Mouse (Mus musculus) MEL (cell line): ENCODE measurements at regions not wholly inside any gene's neighbourhood (a gene's known extent, or its start where the extent isn't known, plus 50 kb on each side); places are given as distances from the start of the nearest gene placed in this dataset.
"Not testable (repeated sequence)": the region's sequence is repeated elsewhere in the genome, so short reads cannot be mapped to it uniquely, and the experiment has no call there.

Experiments
- DNase-seq: peaks from one replicate; pipeline ENCODE4 v3.0.0; 2011; ENCODE audit warnings: low read depth, low spot score
- H3K27ac ChIP-seq: 2 replicates; pipeline ENCODE4 v1.5.1; 2012; ENCODE audit warnings: low read depth, mild to moderate bottlenecking, control low read depth, low read length, moderate library complexity; ENCODE audit not compliant: control insufficient read depth
- H3K27me3 ChIP-seq, 2 experiments: fragments of 150-350 bp in 1 of 2; sonication (generic) in 1 of 2; 2 replicates each; pipeline ENCODE4 v1.6.1; 2012; ENCODE audit warnings: low read length in 2 of 2, mild to moderate bottlenecking in 2 of 2, improper control_type of control experiment in 1 of 2, moderate library complexity in 1 of 2; ENCODE audit not compliant: insufficient read depth in 2 of 2, control insufficient read depth in 1 of 2
- H3K36me3 ChIP-seq, 2 experiments: 2 replicates each; pipeline ENCODE4 v1.6.1; 2012 to 2014; ENCODE audit warnings: low read length in 2 of 2, improper control_type of control experiment in 1 of 2, inconsistent platforms in 1 of 2, mild to moderate bottlenecking in 1 of 2; ENCODE audit not compliant: insufficient read depth in 2 of 2, control insufficient read depth in 1 of 2
- H3K4me1 ChIP-seq, 2 experiments: fragments of 150-350 bp in 1 of 2; sonication (generic) in 1 of 2; 2 replicates each; pipeline ENCODE4 v1.6.1; 2012; ENCODE audit warnings: low read length in 2 of 2, improper control_type of control experiment in 1 of 2, mild to moderate bottlenecking in 1 of 2; ENCODE audit not compliant: insufficient read depth in 2 of 2, control insufficient read depth in 1 of 2
- H3K4me3 ChIP-seq, 2 experiments: fragments of 150-350 bp in 1 of 2; sonication (generic) in 1 of 2; 2 replicates each; pipeline ENCODE4 v1.5.1; 2012; ENCODE audit warnings: low read depth in 2 of 2, low read length in 2 of 2, mild to moderate bottlenecking in 2 of 2, moderate library complexity in 2 of 2, control low read depth in 1 of 2, improper control_type of control experiment in 1 of 2; ENCODE audit not compliant: control insufficient read depth in 1 of 2, insufficient read depth in 1 of 2
- H3K79me2 ChIP-seq: 2 replicates; pipeline ENCODE4 v1.6.1; 2012; ENCODE audit warnings: mild to moderate bottlenecking, low read length, moderate library complexity; ENCODE audit not compliant: control insufficient read depth, poor library complexity, insufficient read depth
- H3K9ac ChIP-seq: 2 replicates; pipeline ENCODE4 v1.6.1; 2012; ENCODE audit warnings: low read depth, mild to moderate bottlenecking, control low read depth, low read length, moderate library complexity; ENCODE audit not compliant: control insufficient read depth, poor library complexity, severe bottlenecking
- H3K9me3 ChIP-seq: fragments of 150-350 bp; sonication (generic); replicated peaks from 2 replicates; pipeline ENCODE4 v1.6.1; 2012; ENCODE audit warnings: mild to moderate bottlenecking, low read length, improper control_type of control experiment, moderate library complexity; ENCODE audit not compliant: insufficient read depth
- CHD1 ChIP-seq: IDR thresholded peaks from 2 replicates; pipeline ENCODE4 v1.6.1; 2012; ENCODE audit warnings: low read depth, mild to moderate bottlenecking, inconsistent platforms, low read length, improper control_type of control experiment
- CTCF ChIP-seq, 3 experiments: IDR thresholded peaks in 2 of 3; conservative IDR thresholded peaks in 1 of 3; 2 replicates each; pipeline ENCODE4 v1.5.1; 2011 to 2012; ENCODE audit warnings: low read length in 3 of 3, low read depth in 2 of 3, mild to moderate bottlenecking in 2 of 3, improper control_type of control experiment in 1 of 3, inconsistent platforms in 1 of 3, mixed read lengths in 1 of 3, moderate library complexity in 1 of 3; ENCODE audit not compliant: control insufficient read depth in 1 of 3, insufficient read depth in 1 of 3, poor library complexity in 1 of 3, severe bottlenecking in 1 of 3
- EP300 ChIP-seq, 2 experiments: IDR thresholded peaks; 2 replicates each; pipeline ENCODE4 v1.6.1; 2011; ENCODE audit warnings: improper control_type of control experiment in 2 of 2, low read length in 2 of 2, low read depth in 1 of 2, mild to moderate bottlenecking in 1 of 2
- ETS1 ChIP-seq: IDR thresholded peaks from 2 replicates; pipeline ENCODE4 v1.6.1; 2012; ENCODE audit warnings: low read depth, mild to moderate bottlenecking, inconsistent platforms, low read length, improper control_type of control experiment, moderate library complexity
- GABPA ChIP-seq: IDR thresholded peaks from 2 replicates; pipeline ENCODE4 v1.6.1; 2012; ENCODE audit warnings: low read depth, mild to moderate bottlenecking, inconsistent platforms, low read length, improper control_type of control experiment, moderate library complexity
- GATA1 ChIP-seq: IDR thresholded peaks from 2 replicates; pipeline ENCODE4 v1.6.1; 2011; ENCODE audit warnings: low read depth, low read length, improper control_type of control experiment
- MXI1 ChIP-seq: IDR thresholded peaks from 2 replicates; pipeline ENCODE4 v1.6.1; 2011; ENCODE audit warnings: mild to moderate bottlenecking, low read depth, low read length, improper control_type of control experiment
- MYB ChIP-seq: IDR thresholded peaks from 2 replicates; pipeline ENCODE4 v1.6.1; 2011; ENCODE audit warnings: mild to moderate bottlenecking, low read depth, low read length, improper control_type of control experiment
- MYC ChIP-seq: IDR thresholded peaks from 2 replicates; pipeline ENCODE4 v1.6.1; 2011; ENCODE audit warnings: low read depth, mild to moderate bottlenecking, low read length, improper control_type of control experiment, moderate library complexity
- NELFE ChIP-seq: IDR thresholded peaks from 2 replicates; pipeline ENCODE4 v1.6.1; 2011; ENCODE audit warnings: low read depth, low read length, improper control_type of control experiment
- RCOR1 ChIP-seq: IDR thresholded peaks from 2 replicates; pipeline ENCODE4 v1.6.1; 2012; ENCODE audit warnings: low read depth, mild to moderate bottlenecking, inconsistent platforms, low read length, improper control_type of control experiment
- SMC3 ChIP-seq: IDR thresholded peaks from 2 replicates; pipeline ENCODE4 v1.6.1; 2011; ENCODE audit warnings: low read depth, low read length, improper control_type of control experiment
- TBP ChIP-seq: IDR thresholded peaks from 2 replicates; pipeline ENCODE4 v1.8.0; 2011; ENCODE audit warnings: low read depth, low read length, improper control_type of control experiment
- TCF12 ChIP-seq: IDR thresholded peaks from 2 replicates; pipeline ENCODE4 v1.6.1; 2014; ENCODE audit warnings: low read depth, mild to moderate bottlenecking, inconsistent platforms, low read length, improper control_type of control experiment, moderate library complexity
- UBTF ChIP-seq: IDR thresholded peaks from 2 replicates; pipeline ENCODE4 v1.6.1; 2012; ENCODE audit warnings: low read depth, mild to moderate bottlenecking, inconsistent platforms, low read length, improper control_type of control experiment, moderate library complexity, borderline replicate concordance; ENCODE audit not compliant: insufficient read depth
- ZKSCAN1 ChIP-seq: IDR thresholded peaks from 2 replicates; pipeline ENCODE4 v1.6.1; 2012; ENCODE audit warnings: low read depth, mild to moderate bottlenecking, inconsistent platforms, low read length, improper control_type of control experiment, moderate library complexity

DNA sequence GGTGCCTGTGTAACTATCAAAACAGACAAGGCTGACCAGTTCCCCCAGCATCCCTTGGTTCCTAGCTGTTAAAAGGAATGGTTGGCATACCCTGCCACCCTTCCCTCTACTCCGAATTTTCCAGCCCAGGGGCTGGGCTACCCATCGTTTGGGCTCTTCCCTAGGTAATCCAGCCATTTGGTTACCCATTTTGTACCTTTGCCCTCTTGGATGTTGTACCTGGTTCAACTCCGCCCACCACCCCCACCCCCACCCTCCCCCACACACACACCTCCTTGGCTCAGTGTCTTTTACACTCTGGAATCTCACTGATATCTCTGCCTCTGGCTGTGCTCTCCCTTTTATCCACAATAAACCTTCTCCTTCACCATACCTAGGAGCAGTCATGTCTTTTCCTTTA, 271.6 kb upstream of the Cdh4 start:
- H3K9me3 ChIP-seq, result no peaks in the 10 kb centered on the region
- H3K4me3 ChIP-seq, result no peak overlapping the region
- no peak overlapping the region for H3K9ac ChIP-seq
- no peaks in the 10 kb centered on the region for H3K36me3 ChIP-seq
- H3K4me1 ChIP-seq, result no peaks in the 10 kb centered on the region
- H3K79me2 ChIP-seq, result no peaks in the 10 kb centered on the region
- no peak overlapping the region for H3K27ac ChIP-seq
- no peaks in the 10 kb centered on the region for H3K27me3 ChIP-seq
- DNase-seq, result no peak
- TF ChIP-seq TBP (no peak), GABPA (no peak), MXI1 (no peak), CHD1 (no peak), UBTF (no peak), NELFE (no peak), RCOR1 (no peak), EP300 (IDR thresholded peaks at IDR 0.05; ENCODE audit: low read depth in 1 of 2, low read length in 2 of 2) (no peak), ETS1 (no peak), MYB (no peak), SMC3 (no peak), ZKSCAN1 (no peak), CTCF (IDR thresholded peaks at IDR 0.05 in 2 of 3, conservative IDR thresholded peaks at IDR 0.05 in 1 of 3; ENCODE audit: control insufficient read depth in 1 of 3, insufficient read depth in 1 of 3, low read depth in 2 of 3, low read length in 3 of 3, poor library complexity in 1 of 3, severe bottlenecking in 1 of 3) (no peak)
- TF ChIP-seq, all 39 proteins: peak for 0

DNA sequence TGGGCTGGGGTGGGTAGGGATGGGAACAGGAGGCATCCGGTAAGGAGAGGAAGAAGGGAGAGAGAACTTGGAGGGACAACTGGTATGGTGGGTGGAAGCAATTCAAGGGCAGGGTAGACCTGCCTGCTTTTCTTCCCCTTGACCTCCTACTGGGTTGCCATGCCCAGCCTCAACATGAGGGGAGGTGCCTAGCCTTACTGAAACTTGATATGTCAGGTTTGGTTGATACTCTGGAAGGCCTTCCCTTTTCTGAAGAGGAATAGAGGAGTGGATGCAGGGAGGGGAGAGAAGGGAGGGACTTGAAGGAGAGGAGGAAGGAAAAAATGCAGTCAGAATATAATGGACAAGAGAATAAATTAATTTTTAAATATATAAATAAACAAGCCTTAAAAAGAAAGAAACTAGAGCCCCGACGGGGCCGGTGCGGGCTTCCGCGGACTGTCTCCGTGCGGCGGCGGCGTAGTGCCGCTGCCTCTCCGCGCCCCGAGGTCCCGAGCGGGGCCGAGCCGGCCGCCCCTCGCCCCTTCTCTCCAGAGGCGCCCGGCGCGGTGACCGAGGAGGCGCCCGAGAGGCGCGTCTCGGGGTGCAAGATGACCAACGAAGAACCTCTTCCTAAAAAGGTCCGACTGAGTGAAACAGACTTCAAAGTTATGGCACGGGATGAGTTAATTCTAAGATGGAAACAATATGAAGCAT, 265.2 kb upstream of the Cdh4 start:
- not testable (repeated sequence) for DNase-seq, H3K9me3 ChIP-seq, H3K79me2 ChIP-seq, H3K27me3 ChIP-seq, H3K4me3 ChIP-seq, H3K27ac ChIP-seq, H3K36me3 ChIP-seq, H3K4me1 ChIP-seq, H3K9ac ChIP-seq

DNA sequence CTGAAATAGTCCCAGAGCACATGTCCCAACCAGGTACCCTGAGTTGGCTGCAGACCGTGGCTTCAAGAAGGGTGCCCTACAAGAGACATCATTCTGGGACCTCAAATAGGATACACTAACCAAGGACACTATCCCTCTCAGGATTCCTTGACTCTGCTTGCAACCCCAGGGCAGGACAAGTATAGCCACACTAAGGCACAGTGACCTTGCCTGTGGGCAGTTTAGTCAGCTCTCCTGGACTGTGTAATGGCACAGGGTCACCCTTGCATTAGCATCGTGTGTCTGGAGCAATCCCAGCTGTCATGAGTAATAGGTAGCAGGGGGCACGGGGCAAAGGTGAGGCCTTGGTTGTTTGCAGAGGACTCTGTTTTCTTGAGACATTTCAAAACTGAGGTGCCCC, 260.9 kb upstream of the Cdh4 start:
- H3K4me3 ChIP-seq, result no peak overlapping the region
- H3K9ac ChIP-seq, result no peak overlapping the region
- TF ChIP-seq ETS1, result no peak
- no peak for TF ChIP-seq NELFE
- no peak for TF ChIP-seq GATA1
- TF ChIP-seq TCF12, result no peak
- no peak for TF ChIP-seq MYC
- H3K27me3 ChIP-seq, result no peaks in the 10 kb centered on the region
- H3K79me2 ChIP-seq, result no peaks in the 10 kb centered on the region
- H3K9me3 ChIP-seq, result no peaks in the 10 kb centered on the region
- no peaks in the 10 kb centered on the region for H3K36me3 ChIP-seq
- no peak for DNase-seq
- no peaks in the 10 kb centered on the region for H3K4me1 ChIP-seq
- no peak overlapping the region for H3K27ac ChIP-seq
